Mouse (Mus musculus): Measurements from ENCODE around the gene Zfp708. TPM values are rescaled to one million over a fixed set of nuclear protein-coding genes. Genes with fewer than 3 reads are reported as not detected.
"Not testable (repeated sequence)": the region's sequence is repeated elsewhere in the genome, so short reads cannot be mapped to it uniquely, and the experiment has no call there.

Zfp708 gene
- total and polyA plus RNA-seq, 3 experiments: 0.39 to 0.81 TPM; not detected in 1

DNA sequence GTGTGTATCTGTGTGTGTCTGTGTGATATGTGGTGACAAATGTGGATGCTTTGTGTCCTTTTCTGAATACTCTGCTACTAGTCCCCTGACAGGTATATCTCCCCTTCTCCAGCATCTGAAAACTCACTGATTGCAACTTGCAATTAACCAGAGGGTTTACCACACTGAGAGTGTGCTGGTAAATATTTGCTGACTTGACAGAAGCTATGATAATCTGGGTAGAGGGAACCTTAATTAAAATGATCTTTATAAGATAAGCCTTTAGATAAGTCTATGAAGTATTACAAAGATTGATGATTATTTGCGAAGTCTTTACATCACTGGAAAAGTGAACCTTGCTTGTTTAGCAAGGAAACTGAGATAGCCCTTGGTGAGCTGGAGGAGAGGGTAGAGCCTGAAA, 26.7 kb upstream of the Zfp708 start:
- TF ChIP-seq BHLHE40 (IDR thresholded peaks at IDR 0.05; ENCODE audit: borderline replicate concordance, low read depth, low read length): no peak
- no peak for TF ChIP-seq MAFK (IDR thresholded peaks at IDR 0.05; ENCODE audit: borderline replicate concordance, low read depth, low read length)
- no peak for TF ChIP-seq RAD21 (IDR thresholded peaks at IDR 0.05; ENCODE audit: low read depth, low read length)
- no peak for TF ChIP-seq UBTF (IDR thresholded peaks at IDR 0.05; ENCODE audit: borderline replicate concordance, insufficient read depth, low read depth, low read length)
- no peak for TF ChIP-seq KAT2A (conservative IDR thresholded peaks at IDR 0.05; ENCODE audit: low read depth, low read length)
- no peak for TF ChIP-seq ELF1 (IDR thresholded peaks at IDR 0.05; ENCODE audit: low read depth, low read length)
- TF ChIP-seq MYC (IDR thresholded peaks at IDR 0.05; ENCODE audit: low read depth, low read length): no peak
- no peak for TF ChIP-seq SMC3 (IDR thresholded peaks at IDR 0.05; ENCODE audit: low read depth, low read length)
- TF ChIP-seq ZNF384 (IDR thresholded peaks at IDR 0.05; ENCODE audit: low read depth, low read length): no peak

DNA sequence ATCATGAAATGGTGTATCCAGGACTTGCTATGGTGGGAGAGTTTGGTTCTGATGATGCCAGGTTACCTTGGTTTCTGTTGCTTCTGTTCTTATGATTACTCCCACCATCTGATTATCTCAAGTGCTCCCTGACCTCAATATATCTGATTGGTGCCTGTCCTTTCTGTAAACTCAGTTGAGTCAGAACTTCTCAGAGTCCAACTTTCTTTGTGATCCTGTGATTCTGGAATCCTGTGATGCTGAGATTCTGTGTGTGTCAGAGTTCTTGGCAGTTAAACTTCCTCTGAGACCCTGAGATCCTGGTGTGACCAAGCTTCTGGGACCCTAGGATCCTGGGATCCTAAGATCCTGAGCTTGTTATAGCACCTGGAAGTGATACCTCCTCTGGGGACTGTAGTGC, 23.6 kb upstream of the Zfp708 start, which contains the start of gene Zfp759:
Gene Zfp759 (plus strand): TSS at position 301 of the 400 bp plus-strand sequence.
- H3K4me3 ChIP-seq (ENCODE audit: control insufficient read depth in 1 of 2, insufficient read depth in 1 of 2, low read depth in 2 of 2, low read length in 2 of 2); H3K36me3 ChIP-seq (ENCODE audit: control insufficient read depth in 1 of 2, insufficient read depth in 2 of 2, low read length in 2 of 2); H3K9me3 ChIP-seq (replicated peaks; ENCODE audit: insufficient read depth, low read length); H3K9ac ChIP-seq (ENCODE audit: control insufficient read depth, low read depth, low read length, poor library complexity, severe bottlenecking); DNase-seq (ENCODE audit: low read depth, low spot score); H3K79me2 ChIP-seq (ENCODE audit: control insufficient read depth, insufficient read depth, low read length, poor library complexity); H3K27me3 ChIP-seq (ENCODE audit: control insufficient read depth in 1 of 2, insufficient read depth in 2 of 2, low read length in 2 of 2); H3K4me1 ChIP-seq (ENCODE audit: control insufficient read depth in 1 of 2, insufficient read depth in 2 of 2, low read length in 2 of 2); H3K27ac ChIP-seq (ENCODE audit: control insufficient read depth, low read depth, low read length): not testable (repeated sequence)

More for the DNA sequence above, 26.7 kb upstream of the Zfp708 start:
- no peak overlapping the region for H3K9ac ChIP-seq (ENCODE audit: control insufficient read depth, low read depth, low read length, poor library complexity, severe bottlenecking)
- no peak for DNase-seq (ENCODE audit: low read depth, low spot score)
- no peak overlapping the region for H3K27ac ChIP-seq (ENCODE audit: control insufficient read depth, low read depth, low read length)
- H3K79me2 ChIP-seq (ENCODE audit: control insufficient read depth, insufficient read depth, low read length, poor library complexity): no peaks in the 10 kb centered on the region
- H3K4me3 ChIP-seq (ENCODE audit: control insufficient read depth in 1 of 2, insufficient read depth in 1 of 2, low read depth in 2 of 2, low read length in 2 of 2): no peak overlapping the region
- no peaks in the 10 kb centered on the region for H3K27me3 ChIP-seq (ENCODE audit: control insufficient read depth in 1 of 2, insufficient read depth in 2 of 2, low read length in 2 of 2)
- no peaks in the 10 kb centered on the region; a peak in 1 of 4 replicates for H3K36me3 ChIP-seq (ENCODE audit: control insufficient read depth in 1 of 2, insufficient read depth in 2 of 2, low read length in 2 of 2)
- no peaks in the 10 kb centered on the region for H3K9me3 ChIP-seq (replicated peaks; ENCODE audit: insufficient read depth, low read length)
- H3K4me1 ChIP-seq (ENCODE audit: control insufficient read depth in 1 of 2, insufficient read depth in 2 of 2, low read length in 2 of 2): no peaks in the 10 kb centered on the region

DNA sequence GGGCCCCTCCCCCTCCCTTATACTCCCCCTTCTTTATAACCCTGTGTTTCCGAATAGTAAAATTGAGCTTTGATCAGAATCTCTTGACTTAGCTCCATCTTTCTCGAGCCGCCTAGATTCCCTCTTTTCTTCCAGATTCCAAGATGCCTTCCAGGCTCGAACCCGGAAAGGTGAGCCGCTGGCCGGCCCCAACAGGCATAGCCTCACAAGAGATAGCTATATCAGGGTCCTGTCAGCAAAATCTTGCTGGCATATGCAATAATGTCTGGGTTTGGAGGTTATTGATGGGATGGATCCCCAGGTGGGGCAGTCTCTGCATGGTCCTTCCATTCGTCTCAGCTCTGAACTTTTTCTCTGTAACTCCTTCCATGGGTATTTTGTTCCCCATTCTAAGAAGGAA, 18.4 kb upstream of the Zfp708 start, which contains the start of gene Rslcan18:
Gene Rslcan18 (minus strand): TSS at position 101 of the 400 bp plus-strand sequence.
- H3K9ac ChIP-seq (ENCODE audit: control insufficient read depth, low read depth, low read length, poor library complexity, severe bottlenecking); H3K4me1 ChIP-seq (ENCODE audit: control insufficient read depth in 1 of 2, insufficient read depth in 2 of 2, low read length in 2 of 2); H3K27ac ChIP-seq (ENCODE audit: control insufficient read depth, low read depth, low read length); H3K27me3 ChIP-seq (ENCODE audit: control insufficient read depth in 1 of 2, insufficient read depth in 2 of 2, low read length in 2 of 2); H3K9me3 ChIP-seq (replicated peaks; ENCODE audit: insufficient read depth, low read length); DNase-seq (ENCODE audit: low read depth, low spot score); H3K36me3 ChIP-seq (ENCODE audit: control insufficient read depth in 1 of 2, insufficient read depth in 2 of 2, low read length in 2 of 2); H3K79me2 ChIP-seq (ENCODE audit: control insufficient read depth, insufficient read depth, low read length, poor library complexity); H3K4me3 ChIP-seq (ENCODE audit: control insufficient read depth in 1 of 2, insufficient read depth in 1 of 2, low read depth in 2 of 2, low read length in 2 of 2): not testable (repeated sequence)
